Mouse (Mus musculus): Measurements from ENCODE around the gene Reep6. TPM values are rescaled to one million over a fixed set of nuclear protein-coding genes. Genes with fewer than 3 reads are reported as not detected.

The Reep6 gene
- polyA plus RNA-seq, 1 experiment from 2014 or later, result 5.5 TPM

DNA sequence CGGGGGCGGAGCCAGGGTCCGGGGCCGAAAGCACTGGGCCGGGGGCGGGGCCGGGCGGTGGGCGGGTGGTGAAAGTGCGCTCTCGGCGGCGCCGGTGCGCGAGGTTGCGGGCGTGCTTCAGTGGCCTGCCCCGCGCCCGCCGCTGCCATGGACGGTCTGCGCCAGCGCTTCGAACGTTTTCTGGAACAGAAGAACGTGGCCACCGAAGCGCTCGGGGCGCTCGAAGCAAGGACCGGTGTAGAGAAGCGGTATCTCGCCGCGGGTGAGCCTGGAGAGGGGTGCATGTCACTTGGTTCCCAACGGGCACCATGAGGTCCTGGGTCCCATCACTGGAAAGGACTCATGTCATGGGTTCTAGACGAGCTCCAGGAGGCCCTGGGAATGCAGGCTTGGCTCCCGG, 331 bp downstream of the Reep6 start:
- WGBS, result under 1% methylated on average over 33 of the region's 41 CpGs
- Histone ChIP-seq H3K36me3 (ENCODE audit: control insufficient read depth, insufficient read depth, low read length) (no peaks in the 10 kb centered on the region), H3K27me3 (ENCODE audit: control insufficient read depth, insufficient read depth, low read length) (peaks cover 3% of the 10 kb centered on the region), H3K9me3 (ENCODE audit: control insufficient read depth, low read length) (no peaks in the 10 kb centered on the region), H3K4me1 (ENCODE audit: control insufficient read depth, insufficient read depth, low read length) (peaks cover 7% of the 10 kb centered on the region), H3K4me2 (ENCODE audit: low read depth) (peak overlapping the region; percentile 81), H3K4me3 (ENCODE audit: low read depth, low read length) (peak overlapping the region; percentile 37), H3K9ac (ENCODE audit: low read length) (peak overlapping the region; percentile 44; the same call in 1 of the 2 replicates), H3K27ac (ENCODE audit: low read depth, low read length) (no peak overlapping the region)
- ATAC-seq (ENCODE audit: insufficient read depth, low FRiP score, low TSS enrichment) (no peak), DNase-seq (ENCODE audit: low spot score) (no peak)

DNA sequence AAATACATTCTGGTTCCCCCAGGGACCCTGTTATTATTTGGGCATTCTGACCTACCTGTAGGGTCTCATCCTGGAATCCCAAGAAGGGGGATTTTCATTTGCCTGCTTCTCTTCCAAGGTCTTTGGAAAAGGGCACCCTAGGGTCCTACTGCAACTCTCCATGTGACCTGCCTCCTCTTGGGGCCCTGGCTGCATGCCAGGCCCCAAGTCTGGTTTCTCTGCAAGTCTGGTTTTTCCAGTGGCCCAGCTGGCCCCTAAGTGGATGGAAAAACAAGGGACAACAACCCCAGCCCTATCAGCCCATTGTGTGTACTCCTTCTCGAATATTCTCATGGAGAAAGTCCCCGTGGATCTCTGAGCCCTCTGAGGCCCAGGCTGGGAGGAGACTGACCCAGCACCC, 1.1 kb downstream of the Reep6 start:
- Histone ChIP-seq H3K27ac (ENCODE audit: low read depth, low read length) (no peak overlapping the region), H3K4me2 (ENCODE audit: low read depth) (peak overlapping the region; percentile 81), H3K4me1 (ENCODE audit: control insufficient read depth, insufficient read depth, low read length) (peaks cover 7% of the 10 kb centered on the region), H3K9me3 (ENCODE audit: control insufficient read depth, low read length) (no peaks in the 10 kb centered on the region), H3K4me3 (ENCODE audit: low read depth, low read length) (no peak overlapping the region), H3K9ac (ENCODE audit: low read length) (no peak overlapping the region), H3K27me3 (ENCODE audit: control insufficient read depth, insufficient read depth, low read length) (peaks cover 3% of the 10 kb centered on the region), H3K36me3 (ENCODE audit: control insufficient read depth, insufficient read depth, low read length) (no peaks in the 10 kb centered on the region)
- no peak for DNase-seq (ENCODE audit: low spot score)
- no peak for ATAC-seq (ENCODE audit: insufficient read depth, low FRiP score, low TSS enrichment)
- WGBS, result 86% methylated on average over 2 of the region's 2 CpGs

DNA sequence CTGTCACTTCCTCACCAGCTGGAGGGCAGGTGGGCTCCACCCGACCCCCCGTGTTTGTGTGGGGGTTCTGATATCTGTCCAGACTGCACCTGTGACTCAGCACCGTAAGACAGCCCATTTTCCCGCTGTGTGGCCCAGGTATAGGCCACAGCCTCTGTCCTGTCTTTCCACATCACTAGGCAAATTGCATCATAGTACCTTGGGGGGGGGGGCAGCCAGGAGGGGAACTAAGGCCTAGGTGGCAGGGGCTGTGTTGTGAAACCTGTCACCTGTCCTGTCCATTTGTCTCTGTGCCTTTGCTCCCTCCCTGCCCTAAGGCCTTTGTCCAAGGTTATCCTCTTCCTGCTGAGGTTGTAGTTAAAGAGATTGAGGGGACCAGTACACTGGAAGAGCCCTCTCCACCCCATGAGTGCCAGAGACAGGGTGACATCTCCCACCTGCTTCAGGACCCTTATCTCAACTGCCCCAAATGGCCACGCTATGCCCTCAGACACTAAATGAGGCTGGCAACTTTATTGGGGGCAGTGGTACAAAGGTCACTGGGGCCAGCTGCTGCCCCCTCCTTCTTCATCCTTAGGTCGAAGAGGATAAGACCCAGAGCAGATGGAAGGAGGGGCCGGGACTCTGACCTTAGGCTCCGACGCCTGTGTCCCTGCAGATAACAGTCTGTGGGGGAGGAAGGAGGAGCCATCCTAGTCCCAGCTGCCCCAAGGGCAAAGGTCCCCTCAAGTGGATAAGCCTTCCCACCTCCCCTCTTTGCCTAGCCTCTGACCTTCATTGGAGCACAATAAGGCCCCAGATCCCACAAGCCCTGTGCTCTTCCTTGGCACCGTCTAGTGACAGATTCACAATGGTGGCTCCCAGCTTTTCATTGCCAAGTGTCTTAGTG, 2.1 kb downstream of the Reep6 start:
- no peak overlapping the region for H3K9ac ChIP-seq (ENCODE audit: low read length)
- H3K4me2 ChIP-seq (ENCODE audit: low read depth), result no peak overlapping the region
- no peak for ATAC-seq (ENCODE audit: insufficient read depth, low FRiP score, low TSS enrichment)
- DNase-seq (ENCODE audit: low spot score), result no peak
- WGBS, result 68% methylated on average over 10 of the region's 10 CpGs
- H3K9me3 ChIP-seq (ENCODE audit: control insufficient read depth, low read length), result no peaks in the 10 kb centered on the region
- H3K36me3 ChIP-seq (ENCODE audit: control insufficient read depth, insufficient read depth, low read length), result no peaks in the 10 kb centered on the region
- H3K27ac ChIP-seq (ENCODE audit: low read depth, low read length), result no peak overlapping the region
- peaks cover 3% of the 10 kb centered on the region for H3K27me3 ChIP-seq (ENCODE audit: control insufficient read depth, insufficient read depth, low read length)
- peaks cover 7% of the 10 kb centered on the region for H3K4me1 ChIP-seq (ENCODE audit: control insufficient read depth, insufficient read depth, low read length)
- H3K4me3 ChIP-seq (ENCODE audit: low read depth, low read length), result no peak overlapping the region

DNA sequence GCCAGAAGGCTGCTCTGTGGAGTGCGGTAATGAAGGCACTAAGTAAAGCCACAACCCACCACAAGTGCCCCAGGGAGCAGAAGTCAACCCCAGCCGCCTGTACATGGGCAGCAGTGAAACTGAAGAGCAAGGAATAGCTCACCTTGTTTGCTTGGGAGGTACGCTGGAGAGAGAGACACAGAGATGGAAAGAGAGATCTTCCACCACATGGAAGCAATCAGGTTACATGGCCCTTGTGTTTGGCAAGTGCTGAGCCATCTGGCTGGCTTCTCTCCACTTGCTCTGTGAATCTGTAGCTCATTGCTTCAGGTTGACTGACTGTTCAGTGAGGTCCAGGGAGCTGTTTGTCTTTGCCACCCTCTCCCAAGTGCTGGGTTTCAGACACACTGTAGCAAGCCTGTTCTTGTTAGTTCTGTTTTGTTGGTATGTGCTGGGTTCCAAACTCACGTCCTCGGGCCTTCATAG, 2.8 kb downstream of the Reep6 start:
- WGBS, result 78% methylated on average over 5 of the region's 5 CpGs
- peaks cover 3% of the 10 kb centered on the region for H3K27me3 ChIP-seq (ENCODE audit: control insufficient read depth, insufficient read depth, low read length)

DNA sequence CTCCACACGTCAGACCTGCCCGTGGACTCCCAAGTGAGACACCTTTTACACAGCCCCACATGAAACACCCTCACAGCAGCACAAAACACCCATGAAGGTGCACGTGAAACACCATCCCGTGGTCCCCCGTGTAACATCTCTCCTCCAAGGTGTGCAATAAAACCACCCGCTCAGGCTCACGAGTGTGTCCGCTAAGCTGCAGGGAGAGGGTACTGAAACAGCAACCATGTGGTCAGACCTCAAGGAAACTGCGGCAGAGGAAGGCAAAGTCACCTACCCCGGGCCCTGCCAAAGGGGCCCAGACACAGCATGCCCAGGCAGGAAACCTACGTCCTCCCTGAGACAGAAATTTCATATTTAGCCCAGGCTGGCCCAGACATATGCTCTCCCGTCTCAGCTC, 6.5 kb downstream of the Reep6 start:
- Histone ChIP-seq H3K4me1 (ENCODE audit: control insufficient read depth, insufficient read depth, low read length) (0 out of 2 replicates have a peak, but pooled peaks cover 2% of the 10 kb centered on the region), H3K4me3 (ENCODE audit: low read depth, low read length) (no peak overlapping the region), H3K9me3 (ENCODE audit: control insufficient read depth, low read length) (no peaks in the 10 kb centered on the region), H3K27me3 (ENCODE audit: control insufficient read depth, insufficient read depth, low read length) (peaks cover 17% of the 10 kb centered on the region), H3K27ac (ENCODE audit: low read depth, low read length) (no peak overlapping the region), H3K4me2 (ENCODE audit: low read depth) (no peak overlapping the region), H3K9ac (ENCODE audit: low read length) (no peak overlapping the region), H3K36me3 (ENCODE audit: control insufficient read depth, insufficient read depth, low read length) (no peaks in the 10 kb centered on the region)
- DNase-seq (ENCODE audit: low spot score) (no peak), ATAC-seq (ENCODE audit: insufficient read depth, low FRiP score, low TSS enrichment) (no peak)
- WGBS, result 86% methylated on average over 12 of the region's 12 CpGs

More for the DNA sequence above, 2.8 kb downstream of the Reep6 start:
- DNase-seq (ENCODE audit: low spot score) (no peak), ATAC-seq (ENCODE audit: insufficient read depth, low FRiP score, low TSS enrichment) (no peak)
- Histone ChIP-seq H3K27ac (ENCODE audit: low read depth, low read length) (no peak overlapping the region), H3K9ac (ENCODE audit: low read length) (no peak overlapping the region), H3K9me3 (ENCODE audit: control insufficient read depth, low read length) (no peaks in the 10 kb centered on the region), H3K36me3 (ENCODE audit: control insufficient read depth, insufficient read depth, low read length) (no peaks in the 10 kb centered on the region), H3K4me1 (ENCODE audit: control insufficient read depth, insufficient read depth, low read length) (peaks cover 7% of the 10 kb centered on the region), H3K4me3 (ENCODE audit: low read depth, low read length) (no peak overlapping the region), H3K4me2 (ENCODE audit: low read depth) (no peak overlapping the region)

DNA sequence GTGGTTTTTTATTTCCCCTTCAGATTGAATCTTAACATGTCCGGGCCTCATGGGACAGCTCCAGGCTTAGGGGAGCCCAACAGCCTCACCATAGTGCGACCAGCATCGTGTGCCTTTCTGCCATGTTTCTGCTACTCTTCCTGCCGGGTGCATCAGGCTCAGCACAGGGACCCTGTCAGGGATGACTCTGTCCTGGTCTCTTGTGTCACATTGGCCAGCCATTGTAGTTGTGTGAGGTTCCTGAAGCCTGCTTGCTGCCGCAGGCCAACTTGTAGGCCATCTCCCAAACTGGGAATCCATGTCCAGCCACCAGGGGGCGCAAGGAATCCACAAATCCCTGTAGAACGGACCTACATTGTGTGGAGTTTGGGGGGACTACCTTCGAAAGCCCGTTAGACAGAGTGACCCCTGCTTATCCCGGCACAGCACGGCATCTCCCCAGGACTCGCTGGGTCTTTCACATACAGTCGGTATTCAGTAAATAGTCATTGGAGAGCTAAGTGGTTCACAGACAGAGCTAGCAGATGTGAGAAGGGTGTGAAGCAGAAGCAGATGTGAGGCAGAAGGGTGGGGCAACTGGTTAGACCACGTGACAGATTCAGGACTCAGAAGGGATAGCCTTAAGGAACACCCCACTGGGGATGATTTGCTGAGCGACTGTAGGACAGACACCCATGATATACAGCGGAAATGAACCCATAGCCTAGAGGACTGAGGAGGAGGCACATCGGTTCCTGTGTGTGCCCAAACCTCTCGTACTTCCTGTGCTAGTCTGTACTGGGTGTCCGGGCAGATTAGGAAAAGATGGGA, 10.4 kb downstream of the Reep6 start:
- Histone ChIP-seq H3K36me3 (ENCODE audit: control insufficient read depth, insufficient read depth, low read length) (no peaks in the 10 kb centered on the region), H3K27ac (ENCODE audit: low read depth, low read length) (no peak overlapping the region), H3K9me3 (ENCODE audit: control insufficient read depth, low read length) (no peaks in the 10 kb centered on the region), H3K4me2 (ENCODE audit: low read depth) (no peak overlapping the region), H3K4me1 (ENCODE audit: control insufficient read depth, insufficient read depth, low read length) (peaks cover 7% of the 10 kb centered on the region; the same call in 1 of the 2 replicates), H3K27me3 (ENCODE audit: control insufficient read depth, insufficient read depth, low read length) (peaks cover 53% of the 10 kb centered on the region), H3K9ac (ENCODE audit: low read length) (no peak overlapping the region), H3K4me3 (ENCODE audit: low read depth, low read length) (no peak overlapping the region)
- peak; percentile 86 for DNase-seq (ENCODE audit: low spot score)
- no peak for ATAC-seq (ENCODE audit: insufficient read depth, low FRiP score, low TSS enrichment)
- WGBS, result 27% methylated on average over 19 of the region's 19 CpGs

DNA sequence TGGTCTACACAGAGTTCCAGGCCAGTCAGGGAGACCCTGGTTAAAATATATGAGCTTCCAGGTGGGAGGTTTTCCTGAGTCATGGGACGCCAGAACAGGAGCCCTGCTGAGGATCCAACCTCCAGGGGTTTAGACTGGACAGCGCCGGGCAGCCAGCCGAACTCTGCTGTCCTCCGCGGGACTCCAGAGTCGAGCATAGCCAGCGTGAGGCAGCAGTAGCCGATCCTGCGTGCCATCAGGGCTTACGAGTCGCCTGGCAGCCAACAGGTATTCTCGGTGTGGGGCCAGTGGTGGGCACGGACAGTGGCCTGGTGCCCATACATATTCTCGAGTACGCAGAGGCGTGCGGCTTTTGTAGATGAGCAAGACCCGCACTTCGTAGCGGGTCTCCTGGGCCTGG, 11.3 kb downstream of the Reep6 start:
- ATAC-seq (ENCODE audit: insufficient read depth, low FRiP score, low TSS enrichment) (no peak), DNase-seq (ENCODE audit: low spot score) (no peak)
- Histone ChIP-seq H3K27ac (ENCODE audit: low read depth, low read length) (no peak overlapping the region), H3K27me3 (ENCODE audit: control insufficient read depth, insufficient read depth, low read length) (peaks cover 62% of the 10 kb centered on the region), H3K9ac (ENCODE audit: low read length) (no peak overlapping the region), H3K4me1 (ENCODE audit: control insufficient read depth, insufficient read depth, low read length) (peaks cover 7% of the 10 kb centered on the region; the same call in 1 of the 2 replicates), H3K9me3 (ENCODE audit: control insufficient read depth, low read length) (no peaks in the 10 kb centered on the region), H3K4me2 (ENCODE audit: low read depth) (no peak overlapping the region), H3K36me3 (ENCODE audit: control insufficient read depth, insufficient read depth, low read length) (no peaks in the 10 kb centered on the region), H3K4me3 (ENCODE audit: low read depth, low read length) (no peak overlapping the region)
- 11% methylated on average over 21 of the region's 21 CpGs for WGBS

DNA sequence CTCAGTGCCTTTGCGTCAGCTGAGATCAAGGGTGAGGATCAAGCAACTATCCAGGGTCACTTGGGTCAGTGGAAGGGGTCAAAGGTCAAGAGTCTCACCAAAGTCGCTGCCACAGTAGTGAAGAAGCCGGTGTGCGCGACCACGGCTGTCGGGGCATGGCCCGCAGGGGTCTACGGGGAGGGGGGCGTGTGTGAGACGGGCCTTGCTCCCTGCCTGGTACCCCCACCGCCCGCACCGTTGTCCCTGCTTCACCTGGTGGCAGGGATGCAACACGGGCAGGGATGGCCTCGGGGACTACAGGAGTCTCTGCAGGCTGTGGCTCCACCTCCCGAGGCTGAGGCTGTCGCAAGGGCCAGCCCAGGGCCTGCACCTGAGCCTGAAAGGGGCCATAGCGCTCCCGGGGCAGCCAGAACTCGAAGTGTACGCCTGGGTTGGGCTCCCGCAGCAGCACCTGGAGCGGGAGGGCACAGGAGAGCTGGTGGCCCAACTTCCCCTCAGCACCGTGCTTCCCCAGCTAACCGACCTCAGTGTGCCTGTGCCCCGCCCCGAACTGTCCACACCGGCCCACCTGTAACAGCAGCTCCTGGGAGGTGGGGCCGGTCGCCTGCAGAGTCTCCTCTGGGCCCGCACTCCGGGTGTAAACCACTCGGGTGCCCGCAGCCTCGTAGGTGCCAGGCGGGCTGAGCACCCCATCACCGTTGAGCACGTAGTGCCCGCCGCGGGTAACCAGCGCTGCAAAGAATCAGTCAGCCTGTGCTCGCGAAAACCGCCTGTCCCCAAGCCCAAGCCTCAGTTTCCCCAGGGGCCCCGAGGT, 11.9 kb downstream of the Reep6 start:
- Histone ChIP-seq H3K36me3 (ENCODE audit: control insufficient read depth, insufficient read depth, low read length) (no peaks in the 10 kb centered on the region), H3K4me3 (ENCODE audit: low read depth, low read length) (peak overlapping the region; percentile 3; the same call in 1 of the 2 replicates), H3K4me2 (ENCODE audit: low read depth) (peak overlapping the region; percentile 10; the same call in 1 of the 2 replicates), H3K9me3 (ENCODE audit: control insufficient read depth, low read length) (no peaks in the 10 kb centered on the region), H3K27ac (ENCODE audit: low read depth, low read length) (no peak overlapping the region), H3K27me3 (ENCODE audit: control insufficient read depth, insufficient read depth, low read length) (peaks cover 67% of the 10 kb centered on the region), H3K4me1 (ENCODE audit: control insufficient read depth, insufficient read depth, low read length) (peaks cover 7% of the 10 kb centered on the region; the same call in 1 of the 2 replicates), H3K9ac (ENCODE audit: low read length) (no peak overlapping the region)
- 2% methylated on average over 44 of the region's 47 CpGs for WGBS
- DNase-seq (ENCODE audit: low spot score) (no peak), ATAC-seq (ENCODE audit: insufficient read depth, low FRiP score, low TSS enrichment) (no peak)
